Mouse (Mus musculus) cerebellum, adult 2 months (tissue): ENCODE data around the gene Ccdc6. TPM values are rescaled to one million over a fixed set of nuclear protein-coding genes. Genes with fewer than 3 reads are reported as not detected.
A peak's percentile ranks its signal among the peaks of the same experiment; 100 is the strongest.

ENCODE experiments used
- DNase-seq, 2 experiments: peaks; one replicate each; pipeline ENCODE4 v3.0.0; 2021
- H3K27ac ChIP-seq: fragments of 200-500 bp; 2 replicates; pipeline ENCODE4 v1.5.1; 2012; ENCODE audit warnings: low read length, control low read depth, inconsistent platforms; ENCODE audit not compliant: insufficient read depth
- H3K27me3 ChIP-seq: fragments of 200-500 bp; 2 replicates; pipeline ENCODE4 v1.6.1; 2012; ENCODE audit warnings: inconsistent platforms, mild to moderate bottlenecking, low read length, moderate library complexity; ENCODE audit not compliant: control insufficient read depth, insufficient read depth
- H3K4me1 ChIP-seq: fragments of 200-500 bp; 2 replicates; pipeline ENCODE4 v1.6.1; 2011; ENCODE audit warnings: low read length; ENCODE audit not compliant: control insufficient read depth, insufficient read depth
- H3K4me3 ChIP-seq: fragments of 200-500 bp; replicated peaks from 2 replicates; pipeline ENCODE3; 2011; ENCODE audit warnings: mild to moderate bottlenecking, low read depth, low read length, control low read depth; ENCODE audit not compliant: insufficient read depth
- CTCF ChIP-seq: fragments of 200-500 bp; IDR thresholded peaks from 2 replicates; pipeline ENCODE4 v1.5.1; 2011; ENCODE audit warnings: low read depth, mild to moderate bottlenecking, control low read depth, low read length, moderate library complexity, borderline replicate concordance; ENCODE audit not compliant: insufficient read depth
- POLR2A ChIP-seq: fragments of 200-500 bp; IDR thresholded peaks from 2 replicates; pipeline ENCODE4 v1.6.1; 2011; ENCODE audit warnings: low read length, control low read depth, borderline replicate concordance; ENCODE audit not compliant: insufficient read depth
- WGBS: fragments of 180-500 bp; shearing (Covaris S2); methylation state at CpG from one replicate; pipeline ENCODE4 v1.1.7; 2018; 5-methylcytosine and 5-hydroxymethylcytosine counted together
- polyA plus RNA-seq: library from polyadenylated mRNA; depleted of rRNA; stranded (reverse); fragments of >200 nt; gene quantifications from 2 replicates; pipeline ENCODE4 v1.2.3, GENCODE M21; 2012

The Ccdc6 gene
- polyA plus RNA-seq, 1 experiment = 31.7 TPM

DNA sequence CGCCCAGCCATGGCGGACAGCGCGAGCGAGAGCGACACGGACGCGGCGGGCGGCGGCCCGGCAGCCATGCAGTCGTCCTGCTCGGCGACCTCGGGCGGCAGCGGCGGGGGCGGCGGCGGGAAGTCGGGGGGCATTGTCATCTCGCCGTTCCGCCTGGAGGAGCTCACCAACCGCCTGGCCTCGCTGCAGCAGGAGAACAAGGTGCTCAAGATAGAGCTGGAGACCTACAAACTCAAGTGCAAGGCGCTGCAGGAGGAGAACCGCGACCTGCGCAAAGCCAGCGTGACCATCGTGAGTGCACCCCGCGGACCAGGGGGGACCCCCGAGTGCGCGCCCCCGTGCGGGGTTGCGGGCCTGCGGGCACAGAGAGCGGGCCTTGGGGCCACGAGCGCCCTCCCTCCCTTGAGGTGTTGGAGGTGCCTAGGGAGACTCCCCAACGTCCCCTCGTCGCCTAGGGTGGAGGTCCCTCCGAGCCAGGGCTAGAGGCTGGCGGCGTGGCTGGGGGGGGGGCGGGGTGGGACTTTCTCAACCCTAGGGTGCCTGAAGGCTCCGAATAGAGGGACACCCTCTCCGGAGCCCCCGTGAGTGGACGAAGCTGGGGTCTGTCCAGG lies 475 bp downstream of the Ccdc6 start:
- Histone ChIP-seq H3K27ac (peak overlapping the region; percentile 32), H3K4me1 (peaks cover 6% of the 10 kb centered on the region; the same call in 1 of the 2 replicates), H3K27me3 (no peaks in the 10 kb centered on the region), H3K4me3 (peak overlapping the region; percentile 72)
- TF ChIP-seq CTCF = no peak
- no peak for TF ChIP-seq POLR2A
- DNase-seq = peak; percentile 50 to 64
- WGBS = 2% methylated on average over 58 of the region's 58 CpGs

DNA sequence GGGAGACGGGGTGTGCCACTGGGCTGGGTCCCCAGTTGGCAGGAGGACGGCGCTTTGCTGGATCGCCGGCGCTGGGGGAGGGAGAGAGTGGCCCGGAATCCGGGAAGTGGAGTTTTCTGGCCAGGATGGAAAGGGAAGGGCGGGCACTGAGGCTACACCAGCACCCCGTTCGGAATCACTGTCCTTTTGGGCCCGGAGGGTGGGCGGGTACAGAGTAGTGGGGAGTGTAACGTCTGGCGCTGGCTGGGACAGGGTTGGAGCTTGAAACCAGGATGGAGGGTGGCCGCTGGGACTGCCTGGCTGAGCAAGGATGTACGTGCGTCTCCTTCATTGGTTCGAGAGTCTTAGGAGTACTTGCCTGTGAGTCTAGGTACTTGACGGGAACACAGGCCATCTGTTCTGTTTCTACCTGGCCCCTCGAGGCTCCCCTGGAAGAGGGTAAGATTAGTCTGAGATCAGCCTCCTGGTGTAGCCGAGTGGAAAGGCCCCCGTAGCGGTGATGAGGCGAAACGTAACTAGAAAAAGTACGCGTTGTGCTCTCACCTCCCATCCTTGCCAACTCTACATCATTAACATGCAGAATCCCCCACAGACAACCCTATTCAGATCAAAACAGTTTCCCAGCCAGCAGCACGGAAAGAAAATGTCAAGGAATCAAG lies 1.1 kb downstream of the Ccdc6 start:
- Histone ChIP-seq H3K4me3 (peak overlapping the region; percentile 72), H3K27ac (no peak overlapping the region), H3K4me1 (peaks cover 6% of the 10 kb centered on the region; the same call in 1 of the 2 replicates), H3K27me3 (no peaks in the 10 kb centered on the region)
- peak; percentile 63 to 69 for DNase-seq
- no peak for TF ChIP-seq CTCF
- TF ChIP-seq POLR2A = no peak
- 1% methylated on average over 29 of the region's 29 CpGs for WGBS

DNA sequence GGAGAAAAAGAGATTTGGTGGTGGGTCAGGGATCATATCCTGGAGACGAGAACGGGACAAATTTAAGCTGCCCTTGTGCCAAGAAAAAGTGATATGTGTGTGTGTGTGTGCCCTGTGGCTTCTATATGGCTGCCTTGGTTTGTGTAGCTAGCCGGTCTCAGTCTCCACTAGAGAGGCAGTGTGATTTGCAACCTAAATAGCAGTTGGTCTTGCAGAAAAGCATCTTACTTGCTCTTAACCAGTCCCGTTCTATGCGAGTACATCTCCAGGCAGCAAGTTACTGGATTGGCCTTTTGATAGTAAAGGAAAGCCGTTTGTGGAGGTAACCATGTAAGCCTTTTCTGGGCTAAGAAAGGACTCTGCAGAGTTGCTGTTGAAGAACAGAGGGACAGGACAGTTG lies 1.7 kb downstream of the Ccdc6 start:
- TF ChIP-seq POLR2A = no peak
- no peak for TF ChIP-seq CTCF
- peaks cover 6% of the 10 kb centered on the region; the same call in 1 of the 2 replicates for H3K4me1 ChIP-seq
- no peak for DNase-seq
- peak overlapping the region; percentile 72 for H3K4me3 ChIP-seq
- no peaks in the 10 kb centered on the region for H3K27me3 ChIP-seq
- 3% methylated on average over 6 of the region's 6 CpGs for WGBS
- H3K27ac ChIP-seq = no peak overlapping the region

DNA sequence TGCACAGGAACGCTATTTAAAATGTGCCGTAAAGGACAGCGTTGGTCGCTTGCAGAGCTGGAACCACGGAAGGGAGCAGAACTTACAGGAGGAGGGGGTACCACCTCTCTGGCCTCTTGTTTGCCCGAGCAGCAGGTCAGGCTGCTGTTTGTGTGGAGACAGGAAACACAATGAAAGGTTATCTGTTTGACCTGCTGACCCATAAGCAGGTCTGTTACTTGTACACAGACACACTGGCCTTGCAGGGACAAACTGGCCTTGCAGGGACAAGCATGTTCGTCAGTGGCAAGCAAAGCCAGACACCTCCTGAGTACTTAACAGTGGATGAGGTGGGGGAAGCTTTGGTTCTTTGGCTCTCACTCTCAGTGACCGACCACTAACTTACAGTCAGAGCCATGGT lies 2.1 kb downstream of the Ccdc6 start:
- no peak for TF ChIP-seq CTCF
- TF ChIP-seq POLR2A = no peak
- H3K27ac ChIP-seq = no peak overlapping the region
- peaks cover 6% of the 10 kb centered on the region; the same call in 1 of the 2 replicates for H3K4me1 ChIP-seq
- peak overlapping the region; percentile 72 for H3K4me3 ChIP-seq
- 20% methylated on average over 8 of the region's 8 CpGs for WGBS
- no peak for DNase-seq
- H3K27me3 ChIP-seq = no peaks in the 10 kb centered on the region

DNA sequence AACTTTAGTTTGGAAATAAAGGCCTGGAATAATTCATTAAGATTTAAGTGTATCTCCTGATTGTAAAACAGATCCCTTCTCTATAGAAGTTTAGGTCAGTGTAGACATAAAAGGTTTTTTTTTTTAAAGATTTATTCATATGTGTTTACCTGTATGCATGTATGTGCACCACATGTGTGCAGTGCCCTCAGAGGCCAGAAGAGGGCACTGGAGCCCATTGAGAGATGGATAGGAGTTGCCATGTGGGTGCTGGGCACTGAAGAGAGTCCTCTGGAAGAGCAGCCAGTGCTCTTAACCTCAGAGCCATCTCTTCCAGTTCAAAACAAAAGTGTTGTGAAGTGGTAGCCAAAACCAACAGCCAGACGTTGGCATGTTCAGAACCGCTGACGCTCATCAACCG lies 5.2 kb downstream of the Ccdc6 start:
- Histone ChIP-seq H3K27ac (no peak overlapping the region), H3K27me3 (no peaks in the 10 kb centered on the region), H3K4me3 (no peak overlapping the region), H3K4me1 (peaks cover 6% of the 10 kb centered on the region; the same call in 1 of the 2 replicates)
- DNase-seq = no peak
- TF ChIP-seq CTCF = no peak
- no peak for TF ChIP-seq POLR2A
- 95% methylated on average over 4 of the region's 4 CpGs for WGBS

DNA sequence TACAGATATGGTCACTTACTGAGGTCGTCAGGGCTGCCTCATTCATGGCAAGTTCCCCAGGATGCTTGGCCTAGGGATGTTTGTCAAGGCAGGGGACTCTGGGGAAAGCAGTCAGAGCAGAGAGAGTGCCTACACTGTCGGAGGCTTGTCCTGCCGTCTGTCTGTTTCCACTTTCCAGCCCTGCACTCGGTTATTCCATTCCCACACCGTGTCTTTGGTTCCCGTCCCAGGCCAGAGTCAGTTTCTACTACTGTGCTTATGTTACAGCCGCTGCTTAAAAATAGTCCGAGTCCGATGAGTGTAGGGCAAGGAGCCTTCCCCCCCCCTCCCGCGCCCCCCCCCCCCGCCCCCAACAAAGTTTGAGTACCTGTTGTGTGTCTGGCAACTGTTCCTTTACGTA lies 11.1 kb downstream of the Ccdc6 start:
- 55% methylated on average over 11 of the region's 13 CpGs for WGBS
- TF ChIP-seq CTCF (no peak), POLR2A (no peak)
- DNase-seq = no peak
- H3K4me3 ChIP-seq = no peak overlapping the region
- H3K27me3 ChIP-seq = no peaks in the 10 kb centered on the region
- peaks cover 21% of the 10 kb centered on the region for H3K4me1 ChIP-seq
- H3K27ac ChIP-seq = no peak overlapping the region

DNA sequence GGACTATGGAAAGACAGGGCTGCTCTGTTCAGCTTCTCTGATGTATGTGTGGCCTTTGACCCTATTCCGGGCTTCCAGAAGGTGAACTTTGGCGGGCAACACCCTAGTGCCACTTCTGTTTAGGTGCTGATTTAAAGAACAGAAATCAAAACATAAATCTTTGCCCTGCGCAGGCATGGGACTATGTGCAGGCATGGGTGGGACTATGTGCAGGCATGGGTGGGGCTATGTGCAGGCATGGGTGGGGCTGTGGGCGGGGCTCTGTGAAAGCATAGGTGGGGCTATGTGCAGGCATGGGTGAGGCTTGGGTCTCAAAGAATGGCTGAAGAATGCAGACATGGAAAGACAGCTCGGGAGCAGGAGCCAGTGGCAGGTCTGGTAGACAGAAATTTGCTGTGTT lies 13.1 kb downstream of the Ccdc6 start:
- 84% methylated on average over 5 of the region's 5 CpGs for WGBS
- H3K4me3 ChIP-seq = no peak overlapping the region
- no peak overlapping the region for H3K27ac ChIP-seq
- no peak for DNase-seq
- H3K27me3 ChIP-seq = no peaks in the 10 kb centered on the region
- TF ChIP-seq POLR2A = no peak
- no peak for TF ChIP-seq CTCF
- peaks cover 21% of the 10 kb centered on the region for H3K4me1 ChIP-seq

DNA sequence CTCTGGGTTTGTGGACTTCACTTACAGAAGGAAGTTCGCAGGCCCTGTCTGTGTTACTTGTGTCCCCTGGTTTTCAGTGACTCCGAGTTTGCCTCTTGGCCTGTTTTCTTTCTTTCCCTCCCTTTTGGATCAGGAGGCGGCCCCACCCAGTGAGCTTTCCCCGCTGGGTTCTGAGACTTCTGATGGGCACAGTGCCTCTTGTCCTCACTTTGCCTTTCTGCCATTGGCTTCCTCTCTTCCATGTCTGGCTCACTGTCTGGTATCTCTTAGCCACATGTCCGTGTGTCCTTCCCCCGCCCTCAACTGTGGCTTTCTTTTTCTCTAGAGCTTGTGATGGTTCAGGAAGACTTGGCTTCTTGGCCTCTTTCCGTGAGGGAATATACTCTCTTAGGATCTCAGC lies 13.9 kb downstream of the Ccdc6 start:
- peaks cover 21% of the 10 kb centered on the region for H3K4me1 ChIP-seq
- TF ChIP-seq CTCF = no peak
- 29% methylated on average over 7 of the region's 7 CpGs for WGBS
- H3K27ac ChIP-seq = no peak overlapping the region
- H3K4me3 ChIP-seq = no peak overlapping the region
- no peaks in the 10 kb centered on the region for H3K27me3 ChIP-seq
- DNase-seq = peak in 1 of 2 experiments; percentile 32
